Mouse (Mus musculus) frontal cortex, postnatal 10 days (tissue): Measurements from ENCODE around the gene Fam205a4.
"Not testable (repeated sequence)": the region's sequence is repeated elsewhere in the genome, so short reads cannot be mapped to it uniquely, and the experiment has no call there.

Source experiments
- DNase-seq, 2 experiments: peaks; one replicate each; pipeline ENCODE4 v3.0.0; 2022; ENCODE audit warnings: low spot score in 2 of 2, mixed read lengths in 1 of 2

The Fam205a4 gene

GRCm38 (mm10) chr4:41965758-41966157, at the start of gene Fam205a4:
Gene Fam205a4, plus strand, starts transcription at chr4:41966058.
- DNase-seq: not testable (repeated sequence)

GRCm38 (mm10) chr4:41941272-41941671, 24.6 kb upstream of the Fam205a4 start, which contains the start of gene Gm20878:
Gene Gm20878, plus strand, starts transcription at chr4:41941572.
- DNase-seq: not testable (repeated sequence)
